Mouse (Mus musculus) intestine, postnatal 0 days (tissue): ENCODE measurements around the gene Zbtb8a. TPM values are rescaled to one million over a fixed set of nuclear protein-coding genes. Genes with fewer than 3 reads are reported as not detected.

ENCODE experiments used
- ATAC-seq: fragments of 200-750 bp; cut with Nextera tagmentation; 2 replicates; pipeline ENCODE4 v1.8.0; 2017; ENCODE audit warnings: mild to moderate bottlenecking, moderate TSS enrichment, moderate library complexity
- H3K27ac ChIP-seq: fragments of 300-500 bp; sonication (generic); 2 replicates; pipeline ENCODE4 v1.5.1; 2014; ENCODE audit warnings: mild to moderate bottlenecking, low read depth, low read length, moderate library complexity
- H3K27me3 ChIP-seq: fragments of 300-500 bp; sonication (generic); replicated peaks from 2 replicates; pipeline ENCODE4 v1.6.1; 2014; ENCODE audit warnings: low read length, mixed read lengths; ENCODE audit not compliant: control insufficient read depth, insufficient read depth
- H3K36me3 ChIP-seq: fragments of 300-500 bp; sonication (generic); 2 replicates; pipeline ENCODE4 v1.6.1; 2014; ENCODE audit warnings: mild to moderate bottlenecking, moderate library complexity; ENCODE audit not compliant: control insufficient read depth, insufficient read depth
- H3K4me1 ChIP-seq: fragments of 300-500 bp; sonication (generic); replicated peaks from 2 replicates; pipeline ENCODE4 v1.6.1; 2014; ENCODE audit warnings: antibody characterized with exemption, low read length, mixed read lengths; ENCODE audit not compliant: control insufficient read depth, insufficient read depth
- H3K4me2 ChIP-seq: fragments of 300-500 bp; sonication (generic); replicated peaks from 2 replicates; pipeline ENCODE4 v1.6.1; 2014; ENCODE audit warnings: low read depth, mild to moderate bottlenecking, moderate library complexity
- H3K4me3 ChIP-seq: fragments of 300-500 bp; sonication (generic); 2 replicates; pipeline ENCODE4 v1.5.1; 2014; ENCODE audit warnings: low read depth, low read length
- H3K9ac ChIP-seq: fragments of 300-500 bp; sonication (generic); 2 replicates; pipeline ENCODE4 v1.6.1; 2014; ENCODE audit warnings: mild to moderate bottlenecking, low read depth, low read length
- H3K9me3 ChIP-seq: fragments of 300-500 bp; sonication (generic); 2 replicates; pipeline ENCODE4 v1.6.1; 2016; ENCODE audit warnings: mixed run types; ENCODE audit not compliant: control insufficient read depth
- CTCF ChIP-seq: sonication (generic); IDR thresholded peaks from 2 replicates; pipeline ENCODE4 v1.5.1; 2016; ENCODE audit warnings: low read depth, mild to moderate bottlenecking, control low read depth, antibody characterized with exemption, moderate library complexity
- WGBS: fragments of 180-500 bp; shearing (Covaris S2); extraction: QIAGEN DNeasy Blood & Tissue Kit; methylation state at CpG from one replicate; pipeline ENCODE4 v1.1.7; 2014; 5-methylcytosine and 5-hydroxymethylcytosine counted together
- polyA plus RNA-seq: library from polyadenylated mRNA; unstranded; fragments of >200 nt; fragmentation: Nextera tagmentation; extraction: Ambion mirVana; gene quantifications from 2 replicates; pipeline ENCODE4 v1.2.1, GENCODE M21; 2015

Zbtb8a gene
- polyA plus RNA-seq, 1 experiment from 2014 or later, result 7.1 TPM

- WGBS, result 91% methylated on average over 5 of the region's 5 CpGs
- H3K9me3 ChIP-seq, result no peaks in the 10 kb centered on the region
Observed at GRCm38 (mm10) chr4:129322042-129322441, 55.9 kb downstream of the Zbtb8a start.

DNA sequence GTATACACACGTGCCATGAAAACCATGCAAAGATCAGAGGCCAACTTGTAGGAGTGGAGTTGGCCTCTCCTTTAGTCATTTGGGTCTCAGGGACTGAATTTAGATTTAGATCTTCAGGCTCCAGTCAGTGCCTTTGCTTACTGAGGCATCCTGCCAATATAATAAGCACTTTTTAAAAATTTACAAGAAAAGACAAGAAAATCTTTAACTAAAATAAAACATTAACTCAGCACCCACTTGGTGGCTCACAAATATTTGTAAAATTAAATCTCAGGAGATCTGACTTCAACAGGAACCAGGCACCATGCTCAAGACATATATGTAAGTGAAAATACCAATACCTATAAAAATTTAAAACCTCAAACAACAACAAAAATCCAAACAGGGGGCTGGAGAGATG is 57.0 kb downstream of the Zbtb8a start:
- no peak for ATAC-seq
- H3K4me2 ChIP-seq, result no peak overlapping the region
- no peaks in the 10 kb centered on the region for H3K27me3 ChIP-seq
- no peak overlapping the region for H3K27ac ChIP-seq
- no peaks in the 10 kb centered on the region for H3K4me1 ChIP-seq
- no peak for TF ChIP-seq CTCF
- WGBS, result 78% methylated on average over 1 of the region's 1 CpGs
- no peaks in the 10 kb centered on the region for H3K9me3 ChIP-seq
- H3K36me3 ChIP-seq, result peaks cover 64% of the 10 kb centered on the region
- no peak overlapping the region for H3K9ac ChIP-seq
- no peak overlapping the region for H3K4me3 ChIP-seq

More at GRCm38 (mm10) chr4:129322042-129322441, 55.9 kb downstream of the Zbtb8a start:
- Histone ChIP-seq H3K4me3 (no peak overlapping the region), H3K9ac (no peak overlapping the region), H3K4me1 (no peaks in the 10 kb centered on the region), H3K27ac (no peak overlapping the region), H3K36me3 (peaks cover 61% of the 10 kb centered on the region), H3K27me3 (no peaks in the 10 kb centered on the region), H3K4me2 (no peak overlapping the region)
- no peak for ATAC-seq
- TF ChIP-seq CTCF, result no peak

- no peak overlapping the region for H3K27ac ChIP-seq
- peaks cover 73% of the 10 kb centered on the region for H3K36me3 ChIP-seq
- H3K9ac ChIP-seq, result no peak overlapping the region
- no peaks in the 10 kb centered on the region for H3K27me3 ChIP-seq
- no peak overlapping the region for H3K4me2 ChIP-seq
- TF ChIP-seq CTCF, result no peak
- no peak for ATAC-seq
- H3K9me3 ChIP-seq, result no peaks in the 10 kb centered on the region
- H3K4me3 ChIP-seq, result no peak overlapping the region
- no peaks in the 10 kb centered on the region for H3K4me1 ChIP-seq
- WGBS, result 50% methylated on average over 3 of the region's 3 CpGs
Observed at GRCm38 (mm10) chr4:129313886-129314285, 64.0 kb downstream of the Zbtb8a start.

DNA sequence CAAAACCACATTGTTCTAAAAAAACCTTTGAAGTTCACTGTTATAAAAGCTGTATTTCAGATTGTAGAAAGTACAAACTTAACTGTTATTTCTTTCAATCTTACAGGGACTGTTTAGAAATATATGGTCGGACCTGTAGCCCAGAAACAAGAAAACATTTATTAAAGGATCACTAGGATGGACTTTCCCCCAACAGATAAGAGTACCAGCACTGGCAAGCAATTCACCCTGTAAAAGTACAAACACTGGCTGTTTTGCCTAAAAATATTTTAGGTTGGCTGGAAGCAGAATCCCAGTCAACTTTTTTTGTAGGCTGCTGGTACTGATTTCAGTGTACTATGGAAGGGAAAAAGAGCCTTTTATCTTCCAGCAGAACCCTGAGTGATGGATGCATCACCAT is 70.0 kb downstream of the Zbtb8a start:
- TF ChIP-seq CTCF, result no peak
- H3K27ac ChIP-seq, result 0 out of 2 replicates have a peak overlapping the region, but pooled peaks have one; percentile 1
- no peak overlapping the region for H3K4me3 ChIP-seq
- H3K36me3 ChIP-seq, result peaks cover 53% of the 10 kb centered on the region
- no peaks in the 10 kb centered on the region for H3K4me1 ChIP-seq
- H3K9me3 ChIP-seq, result no peaks in the 10 kb centered on the region
- 46% methylated on average over 1 of the region's 1 CpGs for WGBS
- H3K27me3 ChIP-seq, result no peaks in the 10 kb centered on the region
- H3K4me2 ChIP-seq, result no peak overlapping the region
- H3K9ac ChIP-seq, result no peak overlapping the region
- ATAC-seq, result no peak

DNA sequence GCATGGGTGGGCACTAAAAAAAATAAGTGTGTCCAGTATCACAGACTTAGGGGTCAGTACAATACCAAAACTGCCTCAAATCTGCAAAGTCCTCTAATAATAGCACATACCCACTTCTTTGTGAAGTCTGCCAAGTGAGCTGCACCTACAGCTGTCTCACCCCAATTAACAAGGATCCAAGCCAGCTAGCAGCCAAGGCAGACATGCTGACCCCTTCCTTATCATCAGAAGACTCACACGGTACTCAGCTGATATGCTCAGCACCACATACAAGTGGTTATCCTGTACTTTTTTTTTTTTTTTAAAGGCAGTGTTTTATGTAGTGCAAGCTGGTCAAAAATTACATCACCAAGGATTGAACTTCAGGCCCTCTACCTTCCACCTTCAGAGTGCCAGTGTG is 73.6 kb downstream of the Zbtb8a start:
- no peak for ATAC-seq
- Histone ChIP-seq H3K36me3 (peaks cover 29% of the 10 kb centered on the region), H3K4me2 (no peak overlapping the region), H3K27me3 (no peaks in the 10 kb centered on the region), H3K27ac (no peak overlapping the region), H3K4me1 (no peaks in the 10 kb centered on the region), H3K9me3 (no peaks in the 10 kb centered on the region), H3K4me3 (no peak overlapping the region), H3K9ac (no peak overlapping the region)
- 43% methylated on average over 1 of the region's 1 CpGs for WGBS
- TF ChIP-seq CTCF, result no peak

DNA sequence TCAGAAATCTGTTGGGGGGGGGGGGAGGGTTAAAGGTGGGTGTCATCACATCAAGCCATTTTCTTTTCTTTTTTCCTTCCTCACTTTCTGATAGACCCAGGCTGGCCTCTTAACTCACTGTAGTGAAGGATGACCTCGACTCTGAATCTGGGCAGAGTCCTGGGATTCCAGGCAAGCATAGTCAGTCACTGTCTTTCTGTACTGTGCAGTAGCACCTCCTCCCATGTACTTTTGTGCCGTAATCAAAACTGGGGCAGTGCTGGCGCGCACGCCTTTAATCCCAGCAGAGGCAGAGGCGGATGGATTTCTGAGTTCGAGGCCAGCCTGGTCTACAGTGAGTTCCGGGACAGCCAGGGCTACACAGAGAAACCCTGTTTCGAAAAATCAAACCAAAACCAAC is 74.1 kb downstream of the Zbtb8a start:
- Histone ChIP-seq H3K9ac (no peak overlapping the region), H3K4me3 (no peak overlapping the region), H3K27me3 (no peaks in the 10 kb centered on the region), H3K27ac (no peak overlapping the region), H3K4me2 (no peak overlapping the region), H3K36me3 (peaks cover 24% of the 10 kb centered on the region), H3K4me1 (no peaks in the 10 kb centered on the region), H3K9me3 (no peaks in the 10 kb centered on the region)
- ATAC-seq, result peak; percentile 37; the same call in 1 of the 2 replicates
- 79% methylated on average over 9 of the region's 9 CpGs for WGBS
- TF ChIP-seq CTCF, result no peak

Other genes starting within 250 kb of the Zbtb8a start
- gene Fndc5, start 241.1 kb downstream of the Zbtb8a start, polyA plus RNA-seq, result 14.5 and 15.4 TPM in 2 replicates
- gene S100pbp, start 188.4 kb downstream of the Zbtb8a start, polyA plus RNA-seq, result 6.9 and 7.7 TPM in 2 replicates
- 35.6 and 41.8 TPM in 2 replicates for gene Yars, start 188.4 kb downstream of the Zbtb8a start, polyA plus RNA-seq
- gene C77080, start 116.7 kb downstream of the Zbtb8a start, polyA plus RNA-seq, result 14.3 and 15.1 TPM in 2 replicates
- 1.3 and 1.6 TPM in 2 replicates for gene Sync, start 90.5 kb downstream of the Zbtb8a start, polyA plus RNA-seq
- 159 and 175 TPM in 2 replicates for gene Rbbp4, start 42.7 kb downstream of the Zbtb8a start, polyA plus RNA-seq
- 92.9 and 94.5 TPM in 2 replicates for gene Zbtb8os, start 42.4 kb downstream of the Zbtb8a start, polyA plus RNA-seq
- 0.14 and 0.29 TPM in 2 replicates for gene Zbtb8b, start 62.7 kb upstream of the Zbtb8a start, polyA plus RNA-seq
- gene Bsdc1, start 83.5 kb upstream of the Zbtb8a start, polyA plus RNA-seq, result 23.6 and 24.8 TPM in 2 replicates
- gene Tssk3, start 112.9 kb upstream of the Zbtb8a start, polyA plus RNA-seq, result not detected in 2 replicates
- 0.22 TPM in 1 of 2 replicates, not detected in the other for gene Fam229a, start 113.1 kb upstream of the Zbtb8a start, polyA plus RNA-seq
- gene Marcksl1, start 135.5 kb upstream of the Zbtb8a start, polyA plus RNA-seq, result 126 and 142 TPM in 2 replicates
- 89.9 and 91.7 TPM in 2 replicates for gene Hdac1, start 164.6 kb upstream of the Zbtb8a start, polyA plus RNA-seq
- gene Lck, start 195.5 kb upstream of the Zbtb8a start, polyA plus RNA-seq, result 3.0 and 3.1 TPM in 2 replicates
- 1.4 and 1.7 TPM in 2 replicates for gene Fam167b, start 200.4 kb upstream of the Zbtb8a start, polyA plus RNA-seq
- gene Eif3i, start 222.5 kb upstream of the Zbtb8a start, polyA plus RNA-seq, result 139 and 144 TPM in 2 replicates
- gene Tmem234, start 222.6 kb upstream of the Zbtb8a start, polyA plus RNA-seq, result 135 and 146 TPM in 2 replicates
- gene Dcdc2b, start 236.1 kb upstream of the Zbtb8a start, polyA plus RNA-seq, result 1.1 and 1.2 TPM in 2 replicates
- gene Iqcc, start 241.0 kb upstream of the Zbtb8a start, polyA plus RNA-seq, result 15.9 and 17.9 TPM in 2 replicates
- gene Ccdc28b, start 245.8 kb upstream of the Zbtb8a start, polyA plus RNA-seq, result 29.6 and 32.0 TPM in 2 replicates